Mouse (Mus musculus): ENCODE results near the gene Clec12b. TPM values are rescaled to one million over a fixed set of nuclear protein-coding genes. Genes with fewer than 3 reads are reported as not detected.
A peak's percentile ranks its signal among the peaks of the same experiment; 100 is the strongest.

The Clec12b gene
- total and polyA plus RNA-seq, 3 experiments: not detected

- Histone ChIP-seq H3K27me3 (ENCODE audit: control insufficient read depth in 1 of 2, insufficient read depth in 2 of 2, low read length in 2 of 2) (peaks cover 0 to 3% of the 10 kb centered on the region in 2 experiments; a peak in 3 of 4 replicates), H3K4me1 (ENCODE audit: control insufficient read depth in 1 of 2, insufficient read depth in 2 of 2, low read length in 2 of 2) (no peaks in the 10 kb centered on the region), H3K79me2 (ENCODE audit: control insufficient read depth, insufficient read depth, low read length, poor library complexity) (no peaks in the 10 kb centered on the region), H3K36me3 (ENCODE audit: control insufficient read depth in 1 of 2, insufficient read depth in 2 of 2, low read length in 2 of 2) (no peaks in the 10 kb centered on the region), H3K9me3 (replicated peaks; ENCODE audit: insufficient read depth, low read length) (no peaks in the 10 kb centered on the region), H3K27ac (ENCODE audit: control insufficient read depth, low read depth, low read length) (no peak overlapping the region), H3K4me3 (ENCODE audit: control insufficient read depth in 1 of 2, insufficient read depth in 1 of 2, low read depth in 2 of 2, low read length in 2 of 2) (no peak overlapping the region), H3K9ac (ENCODE audit: control insufficient read depth, low read depth, low read length, poor library complexity, severe bottlenecking) (no peak overlapping the region)
- TF ChIP-seq RAD21 (IDR thresholded peaks at IDR 0.05; ENCODE audit: low read depth, low read length) (peak; percentile 94), CTCF (IDR thresholded peaks at IDR 0.05 in 2 of 3, conservative IDR thresholded peaks at IDR 0.05 in 1 of 3; ENCODE audit: control insufficient read depth in 1 of 3, insufficient read depth in 1 of 3, low read depth in 2 of 3, low read length in 3 of 3, poor library complexity in 1 of 3, severe bottlenecking in 1 of 3) (peak; percentile 64 to 95 (median 84)), ZC3H11A (IDR thresholded peaks at IDR 0.05; ENCODE audit: low read depth, low read length) (peak; percentile 86), SMC3 (IDR thresholded peaks at IDR 0.05; ENCODE audit: low read depth, low read length) (peak; percentile 87), NRF1 (IDR thresholded peaks at IDR 0.05; ENCODE audit: insufficient read depth, low read depth, low read length, poor library complexity, severe bottlenecking) (no peak)
- peak; percentile 74 for DNase-seq (ENCODE audit: low read depth, low spot score)
Measured at GRCm38 (mm10) chr6:129365959-129366359, 19.7 kb downstream of the Clec12b start.

- no peak for TF ChIP-seq TBP (IDR thresholded peaks at IDR 0.05; ENCODE audit: low read depth, low read length)
- no peak for TF ChIP-seq POLR2AphosphoS2 (IDR thresholded peaks at IDR 0.05; ENCODE audit: low read length)
- TF ChIP-seq BHLHE40 (IDR thresholded peaks at IDR 0.05; ENCODE audit: borderline replicate concordance, low read depth, low read length): no peak
- no peak for TF ChIP-seq ETS1 (IDR thresholded peaks at IDR 0.05; ENCODE audit: low read depth, low read length)
- no peak for TF ChIP-seq RAD21 (IDR thresholded peaks at IDR 0.05; ENCODE audit: low read depth, low read length)
- TF ChIP-seq TCF12 (IDR thresholded peaks at IDR 0.05; ENCODE audit: low read depth, low read length): no peak
- TF ChIP-seq SIN3A (IDR thresholded peaks at IDR 0.05; ENCODE audit: low read length): no peak
- TF ChIP-seq RCOR1 (IDR thresholded peaks at IDR 0.05; ENCODE audit: low read depth, low read length): no peak
- TF ChIP-seq CHD1 (IDR thresholded peaks at IDR 0.05; ENCODE audit: low read depth, low read length): no peak
- TF ChIP-seq EP300 (IDR thresholded peaks at IDR 0.05; ENCODE audit: low read depth in 1 of 2, low read length in 2 of 2): no peak
- no peak for TF ChIP-seq USF1 (IDR thresholded peaks at IDR 0.05; ENCODE audit: low read depth, low read length)
- no peak for TF ChIP-seq ZMIZ1 (IDR thresholded peaks at IDR 0.05; ENCODE audit: low read depth, low read length)
- no peak for TF ChIP-seq GABPA (IDR thresholded peaks at IDR 0.05; ENCODE audit: low read depth, low read length)
- no peak for TF ChIP-seq USF2 (IDR thresholded peaks at IDR 0.05; ENCODE audit: borderline replicate concordance in 1 of 2, insufficient read depth in 1 of 2, low read depth in 1 of 2, low read length in 2 of 2)
- no peak for TF ChIP-seq CTCF (IDR thresholded peaks at IDR 0.05 in 2 of 3, conservative IDR thresholded peaks at IDR 0.05 in 1 of 3; ENCODE audit: control insufficient read depth in 1 of 3, insufficient read depth in 1 of 3, low read depth in 2 of 3, low read length in 3 of 3, poor library complexity in 1 of 3, severe bottlenecking in 1 of 3)
- TF ChIP-seq ZNF384 (IDR thresholded peaks at IDR 0.05; ENCODE audit: low read depth, low read length): no peak
- TF ChIP-seq POLR2AphosphoS5 (IDR thresholded peaks at IDR 0.05; ENCODE audit: borderline replicate concordance, low read depth, low read length): no peak
- no peak for TF ChIP-seq MAZ (IDR thresholded peaks at IDR 0.05; ENCODE audit: low read depth, low read length)
- no peaks in the 10 kb centered on the region; a peak in 1 of 4 replicates for H3K27me3 ChIP-seq (ENCODE audit: control insufficient read depth in 1 of 2, insufficient read depth in 2 of 2, low read length in 2 of 2)
- no peaks in the 10 kb centered on the region for H3K79me2 ChIP-seq (ENCODE audit: control insufficient read depth, insufficient read depth, low read length, poor library complexity)
- no peak for DNase-seq (ENCODE audit: low read depth, low spot score)
- no peaks in the 10 kb centered on the region for H3K4me1 ChIP-seq (ENCODE audit: control insufficient read depth in 1 of 2, insufficient read depth in 2 of 2, low read length in 2 of 2)
- H3K4me3 ChIP-seq (ENCODE audit: control insufficient read depth in 1 of 2, insufficient read depth in 1 of 2, low read depth in 2 of 2, low read length in 2 of 2): no peak overlapping the region
- H3K9ac ChIP-seq (ENCODE audit: control insufficient read depth, low read depth, low read length, poor library complexity, severe bottlenecking): no peak overlapping the region
- no peak overlapping the region for H3K27ac ChIP-seq (ENCODE audit: control insufficient read depth, low read depth, low read length)
- no peaks in the 10 kb centered on the region for H3K9me3 ChIP-seq (replicated peaks; ENCODE audit: insufficient read depth, low read length)
- H3K36me3 ChIP-seq (ENCODE audit: control insufficient read depth in 1 of 2, insufficient read depth in 2 of 2, low read length in 2 of 2): no peaks in the 10 kb centered on the region
Measured at GRCm38 (mm10) chr6:129363942-129364341, 21.7 kb downstream of the Clec12b start.
